Mouse (Mus musculus) cerebellum, adult 2 months (tissue): ENCODE data around the gene Kncn.

Experiments
- CTCF ChIP-seq: fragments of 200-500 bp; IDR thresholded peaks from 2 replicates; pipeline ENCODE4 v1.5.1; 2011; ENCODE audit warnings: low read depth, mild to moderate bottlenecking, control low read depth, low read length, moderate library complexity, borderline replicate concordance; ENCODE audit not compliant: insufficient read depth
- POLR2A ChIP-seq: fragments of 200-500 bp; IDR thresholded peaks from 2 replicates; pipeline ENCODE4 v1.6.1; 2011; ENCODE audit warnings: low read length, control low read depth, borderline replicate concordance; ENCODE audit not compliant: insufficient read depth

GRCm38 (mm10) chr4:115840842-115841241, 43.4 kb upstream of the Kncn start:
- TF ChIP-seq CTCF, result no peak
- TF ChIP-seq POLR2A, result no peak
